Mouse (Mus musculus) stomach, embryonic 14.5 days (tissue): ENCODE measurements around the gene Otud5. TPM values are rescaled to one million over a fixed set of nuclear protein-coding genes. Genes with fewer than 3 reads are reported as not detected.
A peak's percentile ranks its signal among the peaks of the same experiment; 100 is the strongest.
"Not testable (repeated sequence)": the region's sequence is repeated elsewhere in the genome, so short reads cannot be mapped to it uniquely, and the experiment has no call there.

Experiments used
- ATAC-seq: fragments of 200-750 bp; cut with Nextera tagmentation; 2 replicates; pipeline ENCODE4 v1.8.0; 2017; ENCODE audit warnings: low read depth, moderate TSS enrichment; ENCODE audit not compliant: insufficient number of reproducible peaks, insufficient read depth, low FRiP score
- H3K27ac ChIP-seq: fragments of 300-500 bp; sonication (generic); 2 replicates; pipeline ENCODE4 v1.5.1; 2014; ENCODE audit warnings: mild to moderate bottlenecking, low read length, moderate library complexity, mixed read lengths
- H3K27me3 ChIP-seq: fragments of 300-500 bp; sonication (generic); 2 replicates; pipeline ENCODE4 v1.6.1; 2014; ENCODE audit warnings: low read length, control low read depth, mixed read lengths; ENCODE audit not compliant: control insufficient read depth, insufficient read depth
- H3K36me3 ChIP-seq: fragments of 300-500 bp; sonication (generic); 2 replicates; pipeline ENCODE4 v1.6.1; 2014; ENCODE audit warnings: mild to moderate bottlenecking, control low read depth, low read length, moderate library complexity, mixed read lengths; ENCODE audit not compliant: control insufficient read depth, insufficient read depth
- H3K4me1 ChIP-seq: fragments of 300-500 bp; sonication (generic); 2 replicates; pipeline ENCODE4 v1.6.1; 2014; ENCODE audit warnings: low read length, control low read depth, mixed read lengths; ENCODE audit not compliant: control insufficient read depth, insufficient read depth
- H3K4me2 ChIP-seq: fragments of 300-500 bp; sonication (generic); replicated peaks from 2 replicates; pipeline ENCODE4 v1.6.1; 2014; ENCODE audit warnings: low read depth, low read length, control low read depth
- H3K4me3 ChIP-seq: fragments of 300-500 bp; sonication (generic); 2 replicates; pipeline ENCODE4 v1.5.1; 2014; ENCODE audit warnings: low read depth, low read length, control low read depth
- H3K9ac ChIP-seq: fragments of 300-500 bp; sonication (generic); replicated peaks from 2 replicates; pipeline ENCODE4 v1.6.1; 2014; ENCODE audit warnings: low read depth, mild to moderate bottlenecking, control low read depth, low read length, moderate library complexity, mixed read lengths
- H3K9me3 ChIP-seq: fragments of 300-500 bp; sonication (generic); 2 replicates; pipeline ENCODE4 v1.6.1; 2016; ENCODE audit warnings: low read depth, low read length, control low read depth; ENCODE audit not compliant: control insufficient read depth
- WGBS: fragments of 180-500 bp; shearing (Covaris S2); extraction: QIAGEN DNeasy Blood & Tissue Kit; methylation state at CpG from one replicate; pipeline ENCODE4 v1.1.7; 2014; 5-methylcytosine and 5-hydroxymethylcytosine counted together
- polyA plus RNA-seq: library from polyadenylated mRNA; unstranded; fragments of >200 nt; fragmentation: Nextera tagmentation; extraction: Ambion mirVana; gene quantifications from 2 replicates; pipeline ENCODE4 v1.2.1, GENCODE M21; 2014

Otud5 gene
- polyA plus RNA-seq, 1 experiment from 2014 or later, result 28.5 TPM

DNA sequence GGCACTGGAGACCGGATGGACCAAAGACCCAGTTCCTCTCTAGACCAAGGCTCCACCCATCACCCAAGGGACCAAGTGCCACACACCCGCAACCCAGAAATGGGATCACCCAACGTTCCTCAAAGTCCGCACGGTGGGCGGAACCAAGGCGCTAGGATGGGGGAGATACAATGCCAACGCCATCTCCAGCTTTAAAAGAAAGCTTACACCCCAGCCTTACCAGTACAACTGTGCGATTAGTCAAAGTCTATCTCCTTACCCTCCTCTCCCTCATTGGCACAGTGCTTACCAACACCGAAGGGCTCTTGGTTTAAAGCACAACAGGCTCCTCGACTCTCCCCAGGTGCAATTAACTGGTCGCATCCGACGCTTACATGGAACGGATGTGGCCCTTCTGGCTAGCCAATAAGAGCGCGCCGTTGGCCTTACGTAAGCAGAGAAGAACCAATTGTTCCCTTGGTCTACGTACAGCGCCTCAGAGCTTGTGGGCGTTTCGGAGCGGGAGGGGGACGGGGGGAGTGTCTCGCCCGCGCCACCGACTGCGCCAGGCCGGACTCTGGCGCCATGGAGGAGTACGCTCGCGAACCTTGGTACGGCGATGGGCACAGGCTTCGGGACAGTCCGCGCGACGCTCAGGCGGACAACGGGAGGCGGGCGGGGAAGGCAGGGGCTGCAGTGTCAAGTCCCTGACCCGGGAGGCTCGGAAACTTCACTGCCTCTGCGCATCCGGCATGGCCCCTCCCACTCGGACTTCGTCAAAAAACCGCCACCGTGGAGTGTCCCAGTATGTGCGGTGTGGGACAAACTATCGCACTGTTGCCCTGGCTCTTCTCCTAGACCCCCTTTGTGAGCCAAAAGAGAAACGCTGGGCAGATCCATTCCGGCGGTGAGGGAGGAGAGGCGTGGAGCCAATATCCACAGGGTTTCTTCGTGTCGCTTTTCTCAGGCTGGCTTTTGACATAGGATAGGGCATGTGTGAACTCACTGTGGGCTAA, 58.0 kb downstream of the Otud5 start, which contains the start of the genes Pqbp1 and Timm17b:
TSS of gene Pqbp1 (minus strand) at position 390 of the 995 bp plus-strand sequence.
TSS of gene Timm17b (plus strand) at position 478 of the 995 bp plus-strand sequence.
- WGBS, result 13% methylated on average over 62 of the region's 62 CpGs
- peak within 1 kb of the TSS; percentile 45 for H3K4me2 ChIP-seq
- peak within 1 kb of the TSS; percentile 51 for H3K4me3 ChIP-seq
- peak; percentile 99 for ATAC-seq
- no peaks in the 10 kb centered on the region for H3K27me3 ChIP-seq
- peak within 1 kb of the TSS; percentile 53 for H3K9ac ChIP-seq
- H3K27ac ChIP-seq, result peak within 1 kb of the TSS; percentile 71; the same call in 1 of the 2 replicates
- H3K4me1 ChIP-seq, result no peaks in the 10 kb centered on the region
- no peaks in the 10 kb centered on the region; the same call in 1 of the 2 replicates for H3K36me3 ChIP-seq
- H3K9me3 ChIP-seq, result no peaks in the 10 kb centered on the region

DNA sequence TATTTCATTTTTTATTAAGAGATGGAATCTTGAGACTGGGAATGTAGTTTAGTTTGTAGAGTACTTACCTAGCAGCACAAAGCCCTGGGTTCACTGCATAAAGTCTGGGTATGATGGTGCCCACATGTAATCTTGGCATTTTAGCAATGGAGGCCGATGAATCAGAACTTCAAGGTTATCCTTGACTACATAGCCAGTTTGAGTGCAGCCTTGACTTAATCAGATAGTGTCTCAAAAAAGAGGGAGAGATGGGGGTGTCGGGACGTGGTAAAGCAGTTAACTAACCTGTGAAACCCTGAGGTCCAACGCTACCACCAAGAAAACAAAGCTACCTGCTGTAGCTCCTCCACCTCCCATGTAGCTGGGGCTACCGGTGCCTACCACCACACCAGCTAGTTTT, 63.3 kb downstream of the Otud5 start:
- Histone ChIP-seq H3K36me3 (peaks cover 8% of the 10 kb centered on the region; the same call in 1 of the 2 replicates), H3K4me2 (no peak overlapping the region), H3K27me3 (no peaks in the 10 kb centered on the region), H3K4me1 (no peaks in the 10 kb centered on the region), H3K9ac (no peak overlapping the region), H3K9me3 (no peaks in the 10 kb centered on the region), H3K4me3 (no peak overlapping the region), H3K27ac (no peak overlapping the region)
- no peak for ATAC-seq
- 90% methylated on average over 5 of the region's 5 CpGs for WGBS

GRCm38 (mm10) chrX:7907735-7908134, 66.6 kb downstream of the Otud5 start, which contains the start of gene Gm10491:
Gene Gm10491, minus strand, starts transcription at chrX:7907835.
- Histone ChIP-seq H3K4me1 (no peaks in the 10 kb centered on the region), H3K27me3 (no peaks in the 10 kb centered on the region), H3K4me2 (no peak within 1 kb of the TSS), H3K9me3 (no peaks in the 10 kb centered on the region), H3K36me3 (peaks cover 8% of the 10 kb centered on the region; the same call in 1 of the 2 replicates), H3K9ac (no peak within 1 kb of the TSS), H3K4me3 (no peak within 1 kb of the TSS), H3K27ac (no peak within 1 kb of the TSS)
- no peak for ATAC-seq
- WGBS, result 90% methylated on average over 5 of the region's 5 CpGs

DNA sequence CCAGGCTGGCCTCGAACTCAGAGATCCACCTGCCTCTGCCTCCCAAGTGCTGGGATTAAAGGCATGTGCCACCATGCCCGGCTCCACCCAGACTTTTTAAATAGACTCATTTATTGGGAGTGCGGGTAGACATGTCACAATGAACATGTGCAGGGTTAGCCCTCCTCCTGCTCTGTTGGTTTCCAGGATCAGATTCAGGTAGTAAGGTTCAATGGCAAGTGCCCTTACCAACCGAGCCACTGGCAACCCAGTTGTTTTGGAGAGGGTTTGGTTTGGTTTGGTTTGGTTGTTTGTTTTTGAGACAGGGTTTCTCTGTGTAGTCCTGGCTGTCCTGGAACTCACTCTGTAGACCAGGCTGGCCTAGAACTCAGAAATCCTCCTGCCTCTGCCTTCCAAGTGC, 68.1 kb downstream of the Otud5 start, which contains the start of gene Gm10490:
TSS of gene Gm10490 (plus strand) at position 301 of the 400 bp plus-strand sequence.
- WGBS, result 90% methylated on average over 4 of the region's 4 CpGs
- not testable (repeated sequence) for H3K27ac ChIP-seq, H3K4me3 ChIP-seq, H3K9me3 ChIP-seq, H3K27me3 ChIP-seq, H3K4me1 ChIP-seq, ATAC-seq, H3K9ac ChIP-seq, H3K36me3 ChIP-seq, H3K4me2 ChIP-seq

- H3K27ac ChIP-seq, result no peak overlapping the region
- H3K27me3 ChIP-seq, result no peaks in the 10 kb centered on the region
- no peak overlapping the region for H3K4me3 ChIP-seq
- 50% methylated on average over 6 of the region's 6 CpGs for WGBS
- no peak overlapping the region for H3K4me2 ChIP-seq
- H3K9ac ChIP-seq, result no peak overlapping the region
- ATAC-seq, result no peak
- H3K4me1 ChIP-seq, result no peaks in the 10 kb centered on the region
- H3K36me3 ChIP-seq, result peaks cover 8% of the 10 kb centered on the region; the same call in 1 of the 2 replicates
- H3K9me3 ChIP-seq, result no peaks in the 10 kb centered on the region
These were observed 69.3 kb downstream of the Otud5 start for GRCm38 (mm10) chrX:7910473-7910872.

GRCm38 (mm10) chrX:7915669-7916068, 74.5 kb downstream of the Otud5 start:
- not testable (repeated sequence) for H3K4me3 ChIP-seq, H3K27me3 ChIP-seq, H3K9ac ChIP-seq, H3K36me3 ChIP-seq, H3K27ac ChIP-seq, H3K4me2 ChIP-seq, H3K9me3 ChIP-seq, ATAC-seq, H3K4me1 ChIP-seq
- 41% methylated on average over 3 of the region's 3 CpGs for WGBS

- not testable (repeated sequence) for H3K36me3 ChIP-seq, H3K9me3 ChIP-seq, H3K9ac ChIP-seq, H3K4me1 ChIP-seq, H3K27ac ChIP-seq, H3K4me3 ChIP-seq, H3K4me2 ChIP-seq, ATAC-seq
- WGBS, result 69% methylated on average over 6 of the region's 6 CpGs
- peaks cover 11% of the 10 kb centered on the region for H3K27me3 ChIP-seq
These were observed 76.8 kb downstream of the Otud5 start for GRCm38 (mm10) chrX:7917960-7918359.

DNA sequence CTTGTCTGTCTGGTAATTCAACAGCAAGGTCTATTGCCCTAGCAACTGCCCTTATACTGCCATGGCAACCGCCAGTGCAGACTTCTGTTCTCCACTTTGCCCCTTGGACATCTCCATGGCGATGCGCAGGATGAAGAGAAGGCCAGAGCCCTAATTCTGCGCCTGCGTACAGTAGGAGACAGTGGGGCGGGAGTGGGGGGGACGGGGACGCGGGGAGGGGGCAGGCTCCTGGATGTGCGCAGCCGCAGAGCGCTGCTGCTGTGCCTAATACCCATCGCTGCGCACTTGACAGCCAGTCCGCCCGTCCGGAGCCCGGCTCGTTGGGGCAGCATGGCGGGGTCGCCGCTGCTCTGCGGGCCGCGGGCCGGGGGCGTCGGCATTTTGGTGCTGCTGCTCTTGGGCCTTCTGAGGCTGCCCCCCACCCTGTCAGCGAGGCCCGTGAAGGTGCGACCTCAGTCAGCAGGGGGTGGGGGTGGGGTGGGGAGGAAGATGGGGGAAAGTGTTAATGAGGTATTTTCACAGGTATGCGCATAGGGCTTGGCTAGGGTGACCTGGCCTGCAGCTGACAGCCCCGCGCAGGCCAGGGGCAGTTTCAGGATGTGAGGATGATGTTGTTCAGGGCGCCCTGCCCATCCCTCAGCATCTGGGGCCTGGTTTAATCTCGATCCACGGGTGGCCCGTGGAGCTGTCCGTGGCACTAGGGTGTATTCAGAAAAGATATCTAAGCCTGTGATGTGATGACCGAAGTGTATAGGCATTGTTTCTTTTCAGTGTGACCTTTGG, 78.6 kb downstream of the Otud5 start, which contains the start of gene Pcsk1n:
TSS of gene Pcsk1n (plus strand) at position 222 of the 783 bp plus-strand sequence.
- WGBS, result 11% methylated on average over 36 of the region's 40 CpGs
- peak; percentile 58; the same call in 1 of the 2 replicates for ATAC-seq
- Histone ChIP-seq H3K9me3 (no peaks in the 10 kb centered on the region), H3K27me3 (peaks cover 14% of the 10 kb centered on the region), H3K36me3 (no peaks in the 10 kb centered on the region), H3K4me2 (peak within 1 kb of the TSS; percentile 20; the same call in 1 of the 2 replicates), H3K27ac (no peak within 1 kb of the TSS), H3K9ac (no peak within 1 kb of the TSS), H3K4me3 (peak within 1 kb of the TSS; percentile 12; the same call in 1 of the 2 replicates), H3K4me1 (no peaks in the 10 kb centered on the region)
